Mouse (Mus musculus) E14TG2a.4 (cell line): ENCODE results near the gene Ntn4.
"Not testable (repeated sequence)": the region's sequence is repeated elsewhere in the genome, so short reads cannot be mapped to it uniquely, and the experiment has no call there.

ENCODE experiments used
- H3K27me3 ChIP-seq: 2 replicates; pipeline ENCODE4 v1.6.1; 2014; ENCODE audit warnings: low read length, control low read depth; ENCODE audit not compliant: insufficient read depth
- H3K36me3 ChIP-seq: 2 replicates; pipeline ENCODE4 v1.6.1; 2014; ENCODE audit warnings: low read length, control low read depth; ENCODE audit not compliant: insufficient read depth
- H3K4me1 ChIP-seq: replicated peaks from 2 replicates; pipeline ENCODE4 v1.6.1; 2014; ENCODE audit warnings: low read depth, low read length, control low read depth
- H3K4me3 ChIP-seq: replicated peaks from 2 replicates; pipeline ENCODE4 v1.5.1; 2014; ENCODE audit warnings: mild to moderate bottlenecking, low read length
- H3K9me3 ChIP-seq: 2 replicates; pipeline ENCODE4 v1.6.1; 2014; ENCODE audit warnings: low read length, control low read depth
- CTCF ChIP-seq: conservative IDR thresholded peaks from 2 replicates; pipeline ENCODE4 v1.5.1; 2014; ENCODE audit warnings: low read length
- NANOG ChIP-seq: IDR thresholded peaks from 2 replicates; pipeline ENCODE4 v1.6.1; 2014; ENCODE audit warnings: borderline replicate concordance, low read length, mixed read lengths
- POU5F1 ChIP-seq: IDR thresholded peaks from 2 replicates; pipeline ENCODE4 v1.6.1; 2014; ENCODE audit warnings: low read length, borderline replicate concordance

Gene Ntn4

DNA sequence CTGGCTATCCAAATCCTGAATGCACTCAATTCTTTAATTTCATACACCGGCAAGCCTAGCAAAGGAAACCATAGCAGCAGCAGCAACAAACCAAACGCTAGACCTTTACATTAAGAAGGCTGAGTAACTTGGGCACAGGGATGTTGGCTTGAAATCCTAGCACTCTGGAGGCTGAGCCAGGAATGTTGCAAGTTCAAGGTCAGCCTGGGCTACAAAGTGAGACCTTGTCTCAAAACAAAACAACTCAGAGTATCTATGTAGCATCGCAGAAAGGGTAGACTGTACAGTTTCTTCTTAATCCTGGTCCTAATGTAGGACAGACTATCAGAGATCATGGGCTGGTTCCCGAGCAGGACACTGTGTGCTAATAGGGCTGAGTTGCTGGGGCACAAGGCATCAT, 43.4 kb downstream of the Ntn4 start:
- TF ChIP-seq POU5F1 (no peak), NANOG (no peak), CTCF (no peak)
- no peaks in the 10 kb centered on the region for H3K9me3 ChIP-seq
- no peaks in the 10 kb centered on the region for H3K27me3 ChIP-seq
- H3K36me3 ChIP-seq, result no peaks in the 10 kb centered on the region
- peaks cover 20% of the 10 kb centered on the region for H3K4me1 ChIP-seq
- H3K4me3 ChIP-seq, result no peak overlapping the region

DNA sequence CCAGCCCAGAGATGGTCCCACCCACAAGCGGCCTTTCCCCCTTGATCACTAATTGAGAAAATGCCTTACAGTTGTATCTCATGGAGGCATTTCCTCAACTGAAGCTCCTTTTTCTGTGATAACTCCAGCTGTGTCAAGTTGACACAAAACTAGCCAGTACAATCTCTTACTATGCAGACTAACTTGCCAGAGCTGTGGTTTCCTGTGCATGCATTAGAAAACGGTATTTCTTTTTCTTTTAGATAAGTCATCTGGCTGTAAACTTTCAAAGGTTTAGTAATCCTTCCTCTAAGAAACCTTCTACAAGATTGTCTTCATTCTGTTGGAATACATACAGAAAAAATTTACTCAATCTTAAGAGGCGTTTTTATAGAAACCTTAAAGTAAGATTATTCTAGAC, 44.9 kb downstream of the Ntn4 start:
- not testable (repeated sequence) for H3K4me1 ChIP-seq, H3K36me3 ChIP-seq, H3K27me3 ChIP-seq, H3K4me3 ChIP-seq, H3K9me3 ChIP-seq

DNA sequence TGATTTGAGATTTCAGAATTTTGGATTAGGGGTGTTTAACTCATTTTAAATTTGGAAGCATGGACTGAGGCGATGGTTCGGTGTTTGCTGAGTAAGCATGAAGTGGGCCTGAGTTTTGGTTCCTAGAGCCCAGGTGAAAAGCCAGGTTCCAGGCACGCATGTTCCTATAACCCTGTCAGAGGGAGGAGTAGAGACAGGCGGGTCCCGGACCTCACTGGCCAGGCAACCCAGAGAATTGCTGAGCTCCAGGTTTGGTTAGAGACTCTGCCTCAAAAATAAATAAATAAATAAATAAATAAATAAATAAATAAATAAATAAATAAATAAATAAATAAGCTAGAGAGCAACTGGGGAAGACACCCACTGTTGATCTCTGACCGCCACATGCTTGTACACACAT, 46.1 kb downstream of the Ntn4 start:
- Histone ChIP-seq H3K9me3 (no peaks in the 10 kb centered on the region), H3K4me1 (peaks cover 10% of the 10 kb centered on the region), H3K4me3 (no peak overlapping the region), H3K36me3 (no peaks in the 10 kb centered on the region), H3K27me3 (no peaks in the 10 kb centered on the region)
- TF ChIP-seq CTCF (no peak), POU5F1 (no peak), NANOG (no peak)

DNA sequence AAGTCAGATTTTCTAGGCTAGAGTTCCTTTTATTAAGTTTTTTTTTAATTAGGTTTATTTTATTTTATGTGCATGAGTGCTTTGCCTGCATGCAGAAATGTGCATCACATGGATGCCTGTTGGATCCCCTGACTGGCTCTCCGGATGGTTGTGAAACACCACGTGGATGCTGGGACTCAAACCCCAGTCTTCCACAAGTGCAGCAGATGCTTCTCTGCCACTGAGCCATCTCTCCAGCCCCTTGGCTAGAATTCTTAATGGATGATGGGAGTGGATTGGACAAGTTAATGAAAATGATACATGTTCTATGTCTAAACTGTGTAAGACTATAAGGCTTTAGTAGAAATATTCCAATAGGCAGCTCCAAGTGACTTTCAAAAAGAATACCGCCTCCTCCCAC, 47.3 kb downstream of the Ntn4 start:
- H3K4me3 ChIP-seq, result no peak overlapping the region
- H3K9me3 ChIP-seq, result no peaks in the 10 kb centered on the region
- no peaks in the 10 kb centered on the region for H3K36me3 ChIP-seq
- TF ChIP-seq POU5F1 (no peak), CTCF (no peak), NANOG (no peak)
- H3K4me1 ChIP-seq, result peaks cover 4% of the 10 kb centered on the region
- H3K27me3 ChIP-seq, result no peaks in the 10 kb centered on the region

DNA sequence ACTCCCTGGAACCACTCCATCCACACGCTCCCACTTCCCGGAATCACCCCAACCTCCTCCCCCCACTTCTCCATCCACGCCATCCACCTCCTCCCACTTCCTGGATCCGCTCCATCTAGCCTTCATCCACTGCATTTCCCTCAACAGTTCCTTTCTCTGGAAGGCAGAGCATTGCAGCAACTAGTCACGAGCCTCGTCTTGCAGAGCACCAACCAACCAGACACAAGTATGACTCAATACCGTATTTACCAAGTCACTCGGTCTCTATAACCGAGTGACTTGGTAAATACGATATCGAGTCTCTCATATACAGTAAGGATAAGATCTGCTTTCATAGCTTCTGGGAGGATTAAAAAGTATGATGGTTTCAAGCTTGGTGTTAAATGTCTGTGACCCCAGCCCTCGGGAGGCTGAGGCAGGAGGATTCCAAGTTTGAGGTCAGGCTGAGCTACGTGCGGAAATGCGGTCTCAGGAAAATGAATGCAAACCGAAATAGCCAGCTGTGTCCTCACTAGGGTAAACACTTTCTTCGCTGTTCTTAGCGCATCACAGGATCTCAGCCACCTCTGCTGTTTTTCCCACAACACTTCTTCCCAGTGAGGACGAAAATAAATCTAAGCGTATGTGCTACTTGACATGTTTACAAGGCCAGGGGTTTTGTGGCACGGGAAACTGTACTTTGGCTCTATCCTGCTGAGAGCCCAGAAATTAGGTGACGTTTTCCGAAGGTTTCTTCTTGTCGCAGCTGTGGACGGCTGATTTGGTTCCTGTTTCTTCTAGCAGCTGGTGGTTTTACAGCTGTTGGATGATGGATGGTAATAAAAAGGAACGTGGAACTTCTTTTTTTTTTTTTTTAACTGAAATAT, 48.1 kb downstream of the Ntn4 start:
- Histone ChIP-seq H3K27me3 (no peaks in the 10 kb centered on the region), H3K9me3 (no peaks in the 10 kb centered on the region), H3K4me3 (no peak overlapping the region), H3K4me1 (no peaks in the 10 kb centered on the region), H3K36me3 (no peaks in the 10 kb centered on the region)
- no peak for TF ChIP-seq CTCF
- no peak for TF ChIP-seq POU5F1
- TF ChIP-seq NANOG, result no peak

- TF ChIP-seq NANOG (no peak), CTCF (no peak), POU5F1 (no peak)
- Histone ChIP-seq H3K36me3 (no peaks in the 10 kb centered on the region), H3K27me3 (no peaks in the 10 kb centered on the region), H3K4me3 (no peak overlapping the region), H3K4me1 (no peaks in the 10 kb centered on the region; the same call in 1 of the 2 replicates), H3K9me3 (no peaks in the 10 kb centered on the region)
Measured at GRCm38 (mm10) chr10:93691344-93691743, 50.9 kb downstream of the Ntn4 start.

GRCm38 (mm10) chr10:93695043-93695791, 54.7 kb downstream of the Ntn4 start:
- Histone ChIP-seq H3K4me1 (no peaks in the 10 kb centered on the region; the same call in 1 of the 2 replicates), H3K36me3 (no peaks in the 10 kb centered on the region)
- TF ChIP-seq CTCF (no peak), POU5F1 (no peak), NANOG (no peak)

GRCm38 (mm10) chr10:93696001-93696400, 55.5 kb downstream of the Ntn4 start:
- H3K4me1 ChIP-seq, result no peaks in the 10 kb centered on the region; the same call in 1 of the 2 replicates
- H3K27me3 ChIP-seq, result no peaks in the 10 kb centered on the region
- H3K9me3 ChIP-seq, result peaks cover 19% of the 10 kb centered on the region
- H3K4me3 ChIP-seq, result no peak overlapping the region
- TF ChIP-seq CTCF (no peak), POU5F1 (no peak), NANOG (no peak)
- H3K36me3 ChIP-seq, result no peaks in the 10 kb centered on the region

More at GRCm38 (mm10) chr10:93695043-93695791, 54.7 kb downstream of the Ntn4 start:
- Histone ChIP-seq H3K27me3 (no peaks in the 10 kb centered on the region), H3K4me3 (no peak overlapping the region), H3K9me3 (peaks cover 19% of the 10 kb centered on the region)

GRCm38 (mm10) chr10:93697866-93698483, 57.5 kb downstream of the Ntn4 start:
- Histone ChIP-seq H3K4me3 (no peak overlapping the region), H3K27me3 (no peaks in the 10 kb centered on the region), H3K36me3 (no peaks in the 10 kb centered on the region), H3K9me3 (peaks cover 19% of the 10 kb centered on the region), H3K4me1 (no peaks in the 10 kb centered on the region; the same call in 1 of the 2 replicates)
- no peak for TF ChIP-seq POU5F1
- no peak for TF ChIP-seq NANOG
- TF ChIP-seq CTCF, result no peak
